Mouse (Mus musculus): ENCODE results near the gene Ehmt2. TPM values are rescaled to one million over a fixed set of nuclear protein-coding genes. Genes with fewer than 3 reads are reported as not detected.
A peak's percentile ranks its signal among the peaks of the same experiment; 100 is the strongest.

Gene Ehmt2
- 100 to 1,000 TPM; 124 to 143 TPM for total RNA-seq (2021)
- long read RNA-seq, experiment 1, full-length matches to known transcripts = 31 of 73 reads
- long read RNA-seq, experiment 1, partial matches to known transcripts = 36 of 73 reads
- long read RNA-seq, experiment 1, other reads (novel, unspliced or antisense) = 6 of 73 reads
- long read RNA-seq, experiment 2, full-length matches to known transcripts = 14 of 27 reads
- long read RNA-seq, experiment 2, partial matches to known transcripts = 7 of 27 reads
- long read RNA-seq, experiment 2, other reads (novel, unspliced or antisense) = 6 of 27 reads

DNA sequence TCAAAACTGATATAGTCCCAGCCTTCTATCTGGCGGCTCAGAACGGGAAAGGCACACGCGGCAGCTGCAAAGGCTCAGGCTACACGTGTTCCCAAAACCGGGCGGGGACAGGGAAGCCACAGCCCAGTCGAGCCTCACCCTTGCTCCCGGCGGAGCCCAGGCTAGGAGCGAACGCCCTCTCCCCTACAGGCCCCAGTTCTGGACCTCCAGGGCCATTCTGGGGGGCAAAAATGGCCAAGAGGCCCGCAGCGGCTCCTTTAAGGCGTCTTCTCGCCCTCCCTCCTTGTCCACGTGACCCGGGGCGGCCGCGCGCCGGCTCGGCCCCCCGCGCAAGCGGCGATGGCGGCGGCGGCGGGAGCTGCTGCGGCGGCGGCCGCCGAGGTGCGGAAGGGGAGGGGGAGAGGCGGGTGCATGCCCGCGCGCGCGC, at the start of gene Ehmt2, which contains the start of gene C2:
TSS of gene Ehmt2 (plus strand) at position 310 of the 427 bp plus-strand sequence.
TSS of gene C2 (minus strand) at position 106 of the 427 bp plus-strand sequence.
- peak; percentile 89 to 92 for DNase-seq

DNA sequence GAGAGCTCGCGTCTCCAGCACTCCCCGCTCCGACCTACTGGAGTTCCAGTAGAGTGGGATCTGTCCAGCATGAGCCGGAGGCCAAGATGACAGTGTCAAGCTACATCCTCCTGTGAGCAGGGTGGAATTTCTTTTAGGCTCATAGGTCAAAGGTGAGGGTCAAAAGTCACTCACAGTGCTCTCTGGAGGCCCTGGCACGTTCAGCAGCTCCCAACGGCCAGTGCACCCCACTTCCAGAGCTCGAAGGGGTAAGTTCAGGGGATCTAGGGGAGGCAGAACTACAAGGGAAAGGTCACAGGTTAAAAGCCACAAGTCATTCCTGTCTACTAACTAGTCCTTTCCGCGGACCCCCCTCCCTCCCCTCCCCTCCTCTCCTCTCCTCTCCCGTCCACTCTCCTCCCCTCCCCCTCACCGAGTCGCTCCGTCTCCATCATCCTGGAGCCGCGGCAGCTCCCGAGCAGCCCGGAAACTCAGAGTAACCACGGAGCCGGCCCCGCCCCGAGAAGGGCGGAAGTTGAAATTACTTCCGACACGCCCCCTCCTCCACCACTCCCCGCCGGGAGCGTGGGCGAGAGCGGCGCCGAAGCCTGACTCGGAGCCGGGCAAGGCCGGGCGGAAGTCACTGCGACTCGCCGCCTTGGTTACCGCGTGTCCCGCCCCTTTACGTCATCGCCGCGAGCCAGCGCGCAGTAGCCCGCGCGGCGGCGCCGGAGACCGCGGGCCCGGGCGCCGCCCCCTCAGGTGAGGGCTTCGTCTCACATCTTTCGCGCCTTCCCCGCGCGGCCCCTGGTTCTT, 48.4 kb upstream of the Ehmt2 start, which contains the start of the genes Skiv2l and Nelfe:
TSS of gene Skiv2l (minus strand) at position 489 of the 795 bp plus-strand sequence.
TSS of gene Nelfe (plus strand) at position 670 of the 795 bp plus-strand sequence.
- DNase-seq = peak; percentile 99

DNA sequence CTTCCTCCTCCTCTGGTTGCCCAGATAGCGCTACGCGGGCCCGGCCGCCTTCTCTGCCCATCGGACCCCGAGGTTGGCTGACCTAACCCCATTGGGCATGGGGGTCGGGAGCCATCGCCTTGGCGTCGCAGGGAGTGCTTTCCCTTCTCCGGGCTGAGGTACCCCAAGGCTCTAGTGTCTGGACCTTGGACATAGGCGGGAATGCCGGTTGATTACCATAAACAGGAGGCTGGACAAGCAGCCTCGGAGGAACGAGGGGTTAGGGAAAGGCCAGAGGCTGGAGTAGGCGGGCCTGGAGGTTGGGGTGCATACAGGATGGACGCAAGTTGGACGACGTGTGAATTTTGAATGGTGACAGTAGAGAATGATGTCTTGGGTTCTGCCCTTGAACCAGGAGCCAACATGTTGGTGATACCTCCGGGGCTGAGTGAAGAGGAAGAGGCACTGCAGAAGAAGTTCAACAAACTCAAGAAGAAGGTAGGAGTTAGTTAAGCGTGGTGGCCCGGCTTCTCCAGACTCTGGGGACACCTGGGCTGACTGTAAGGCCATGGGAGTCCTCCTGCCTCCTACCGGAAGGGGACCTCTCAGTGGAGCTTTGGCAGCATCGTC, 47.6 kb upstream of the Ehmt2 start:
- no peak for DNase-seq

DNA sequence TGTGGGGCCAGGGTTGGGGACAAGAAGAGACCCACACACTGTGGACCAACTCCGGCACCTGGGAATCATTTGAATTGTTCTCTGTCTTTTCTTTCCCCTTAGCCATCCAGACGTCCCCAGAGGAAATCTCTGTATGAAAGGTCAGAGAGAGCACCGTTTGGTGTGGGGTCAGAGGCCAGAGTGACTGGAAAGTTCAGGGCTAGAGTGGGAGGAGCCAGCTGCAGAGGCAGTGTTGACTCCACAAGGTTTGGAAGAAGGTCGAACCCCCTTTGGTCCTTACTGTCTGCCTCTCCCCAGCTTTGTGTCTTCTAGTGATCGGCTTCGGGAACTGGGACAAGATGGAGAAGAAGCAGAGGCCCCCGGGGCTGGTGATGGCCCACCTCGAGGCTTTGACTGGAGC, 44.8 kb upstream of the Ehmt2 start:
- no peak for DNase-seq

GRCm38 (mm10) chr17:34854761-34855160, 43.5 kb upstream of the Ehmt2 start:
- DNase-seq = no peak

DNA sequence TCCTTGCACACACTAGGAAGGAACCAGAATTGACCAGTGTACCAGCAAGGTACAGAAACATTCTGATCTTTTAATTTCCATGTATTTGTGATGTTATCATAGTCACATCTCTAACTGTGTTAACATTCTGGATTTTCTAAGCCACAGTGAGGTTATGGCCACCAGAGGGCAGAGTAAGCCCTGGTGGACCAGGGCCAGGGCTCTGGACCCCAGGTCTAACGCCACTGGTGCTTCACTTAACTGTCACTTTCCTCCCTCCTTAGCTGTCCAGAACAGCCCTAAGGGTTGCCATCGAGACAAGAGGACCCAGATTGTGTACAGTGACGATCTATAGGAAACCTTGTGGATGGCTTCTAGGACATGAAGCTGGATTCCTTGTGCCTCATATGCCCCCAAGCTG, 42.4 kb upstream of the Ehmt2 start:
- DNase-seq = peak; percentile 61 to 71

DNA sequence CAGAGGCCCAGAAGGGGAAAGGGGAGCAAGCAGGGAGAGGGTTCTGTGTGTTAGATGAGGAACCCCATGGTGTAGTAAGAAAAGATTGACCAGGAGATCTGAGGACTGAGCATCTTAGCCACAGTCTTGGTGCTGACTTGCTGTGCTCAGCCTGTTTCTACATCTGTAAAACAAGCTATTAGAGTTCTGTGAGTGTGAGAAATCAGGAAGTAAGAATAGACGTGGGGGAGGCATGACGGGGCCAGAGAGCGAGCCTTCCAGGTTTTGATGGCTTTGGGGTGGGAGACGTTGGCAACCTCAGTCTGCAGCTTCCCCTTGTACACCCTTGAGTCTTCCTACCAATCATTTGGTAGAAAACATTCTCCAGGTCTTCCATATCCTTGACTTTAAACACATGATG, 39.6 kb upstream of the Ehmt2 start:
- DNase-seq = no peak

GRCm38 (mm10) chr17:34860514-34860913, 37.8 kb upstream of the Ehmt2 start:
- no peak for DNase-seq

GRCm38 (mm10) chr17:34861704-34862415, 36.4 kb upstream of the Ehmt2 start:
- DNase-seq = peak in 1 of 2 experiments; percentile 36

DNA sequence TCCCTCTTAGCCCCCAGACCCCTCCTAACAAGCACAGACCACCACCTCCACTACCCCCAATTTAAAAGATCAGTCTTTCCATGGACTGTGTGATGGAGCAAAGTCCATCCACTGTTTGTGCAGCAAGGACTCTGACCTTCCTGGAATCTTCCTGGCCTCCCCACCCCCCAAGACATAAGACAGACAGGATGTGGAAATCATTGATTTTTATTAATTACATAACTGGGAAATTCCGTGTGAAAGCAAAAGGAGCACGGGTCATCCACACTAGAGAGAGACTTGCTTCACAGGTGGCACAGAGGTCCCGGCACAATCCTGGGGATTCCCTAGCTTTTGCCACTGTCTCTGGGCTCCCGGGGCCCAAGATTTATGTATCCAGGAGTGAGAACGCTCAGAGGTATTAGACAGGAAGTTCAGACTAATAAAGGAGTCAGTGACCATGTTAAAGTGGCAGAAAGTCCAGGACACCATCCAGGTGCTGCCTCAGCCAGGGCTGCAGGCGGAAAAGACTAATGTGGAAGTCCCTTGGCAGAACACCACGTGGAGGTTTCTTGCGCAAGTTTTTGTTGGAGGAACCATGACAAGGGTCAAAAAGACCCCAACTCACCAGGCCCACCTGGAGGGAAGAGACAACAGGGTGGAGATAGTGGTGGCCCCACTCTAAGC, 35.7 kb upstream of the Ehmt2 start, which contains the start of gene Cfb:
TSS of gene Cfb (minus strand) at position 103 of the 666 bp plus-strand sequence.
- DNase-seq = no peak

- no peak for DNase-seq
These were observed 32.3 kb upstream of the Ehmt2 start for GRCm38 (mm10) chr17:34865981-34866380.

- peak; percentile 39 to 57 for DNase-seq
These were observed 23.9 kb upstream of the Ehmt2 start for GRCm38 (mm10) chr17:34874321-34874720.

- DNase-seq = no peak
These were observed 18.9 kb upstream of the Ehmt2 start, which contains the start of gene Zbtb12 for GRCm38 (mm10) chr17:34879336-34879879. Gene Zbtb12, plus strand, starts transcription at chr17:34879483.

GRCm38 (mm10) chr17:34881166-34881565, 17.1 kb upstream of the Ehmt2 start:
- DNase-seq = peak in 1 of 2 experiments; percentile 52

- DNase-seq = peak in 1 of 2 experiments; percentile 62
These were observed 16.5 kb upstream of the Ehmt2 start, which contains the start of gene Gm20547 for GRCm38 (mm10) chr17:34881683-34882310. Gene Gm20547, minus strand, starts transcription at chr17:34882042.

GRCm38 (mm10) chr17:34883332-34883731, 14.9 kb upstream of the Ehmt2 start:
- no peak for DNase-seq

GRCm38 (mm10) chr17:34884704-34885103, 13.6 kb upstream of the Ehmt2 start:
- no peak for DNase-seq

DNA sequence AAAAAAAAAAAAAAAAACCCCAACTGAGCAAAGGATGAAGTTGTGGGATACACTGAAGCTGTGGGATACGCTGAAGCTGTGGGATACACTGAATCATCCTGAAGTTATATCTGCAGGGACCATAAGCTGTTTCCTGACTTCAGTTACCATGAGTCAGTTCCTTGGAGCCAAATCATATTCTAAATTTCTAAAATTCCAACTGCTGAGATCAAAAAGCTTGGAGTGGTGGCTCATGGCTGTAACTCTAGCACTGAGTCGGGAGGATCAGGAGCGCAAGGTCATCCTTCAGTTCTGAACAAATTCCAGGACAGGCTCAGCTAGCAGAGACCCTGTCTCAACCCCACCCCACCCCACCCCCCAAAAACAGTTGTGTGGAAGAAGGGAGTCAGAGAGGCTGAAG, 12.7 kb upstream of the Ehmt2 start:
- DNase-seq = peak in 1 of 2 experiments; percentile 22

GRCm38 (mm10) chr17:34887942-34888341, 10.3 kb upstream of the Ehmt2 start:
- DNase-seq = no peak

DNA sequence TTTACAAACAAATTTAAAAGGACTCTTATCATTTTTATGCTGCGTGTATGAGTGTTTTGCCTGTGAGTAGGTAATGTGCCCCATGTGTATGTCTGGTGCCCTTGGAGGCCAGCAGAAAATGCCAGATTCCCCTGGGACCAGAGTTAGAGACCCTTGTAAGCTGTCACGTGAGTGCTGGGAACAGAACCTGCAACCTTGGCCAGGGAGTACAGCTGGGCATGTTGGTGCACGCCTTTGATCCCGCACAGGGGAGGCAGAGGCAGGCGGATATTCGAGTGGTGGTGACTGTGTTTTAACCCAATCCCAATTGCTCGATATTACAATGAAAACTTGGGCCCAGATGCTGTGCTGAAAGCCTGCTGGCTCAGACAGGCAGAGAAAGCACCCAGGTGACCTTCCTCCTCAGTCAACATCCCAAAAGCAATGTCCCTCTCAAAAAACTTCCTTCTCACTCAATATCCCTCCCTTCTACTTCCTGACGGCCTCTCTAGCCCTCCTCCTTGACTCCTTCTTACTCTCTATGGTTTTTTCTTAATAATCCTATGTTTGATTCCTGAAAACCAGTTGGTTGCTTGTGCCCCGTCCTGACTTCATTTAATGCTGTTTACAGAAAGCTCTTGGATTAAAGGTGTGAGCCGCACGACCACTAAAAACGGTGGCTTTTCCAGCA, 8.1 kb upstream of the Ehmt2 start:
- no peak for DNase-seq

All from adrenal gland, postnatal 36 days (tissue).